Mouse (Mus musculus): ENCODE measurements around the gene Gm17359. TPM values are rescaled to one million over a fixed set of nuclear protein-coding genes. Genes with fewer than 3 reads are reported as not detected.
A peak's percentile ranks its signal among the peaks of the same experiment; 100 is the strongest.

The Gm17359 gene
- total and polyA plus RNA-seq, 2 experiments from 2014 or later, result not detected

DNA sequence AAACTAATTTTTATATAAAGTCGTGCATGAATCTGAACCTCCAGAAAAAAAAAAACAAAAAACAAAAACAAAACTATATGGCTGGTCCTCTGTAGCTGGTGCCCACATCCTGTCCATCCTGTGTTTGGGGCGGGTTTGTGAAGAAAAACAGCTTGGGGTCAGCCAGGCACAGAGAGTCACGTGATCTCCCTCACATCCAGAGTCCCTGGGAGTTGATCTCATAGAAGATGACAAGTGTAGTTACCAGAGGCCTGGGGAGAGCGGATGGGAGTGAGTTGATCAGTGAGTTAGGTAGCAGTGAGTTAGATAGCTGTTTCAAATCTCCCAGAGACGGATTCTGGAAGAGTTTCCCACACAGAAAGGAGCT is 74.2 kb downstream of the Gm17359 start:
- Histone ChIP-seq H3K27ac (no peak overlapping the region), H3K4me3 (ENCODE audit: low read length) (no peak overlapping the region), H3K4me1 (ENCODE audit: insufficient read depth, low read length) (no peaks in the 10 kb centered on the region), H3K9me3 (ENCODE audit: low read length) (no peaks in the 10 kb centered on the region), H3K36me3 (ENCODE audit: insufficient read depth, low read length) (no peaks in the 10 kb centered on the region), H3K4me2 (ENCODE audit: low read depth, low read length) (no peak overlapping the region), H3K9ac (replicated peaks; ENCODE audit: low read length) (no peak overlapping the region), H3K27me3 (ENCODE audit: insufficient read depth, low read length) (no peaks in the 10 kb centered on the region)
- peak; percentile 9 for DNase-seq (ENCODE audit: low spot score)
- 30% methylated on average over 5 of the region's 5 CpGs for WGBS
- no peak for TF ChIP-seq CTCF (IDR thresholded peaks at IDR 0.05; ENCODE audit: low read depth)
- no peak for ATAC-seq

- WGBS, result 39% methylated on average over 2 of the region's 2 CpGs
- no peak for TF ChIP-seq CTCF (IDR thresholded peaks at IDR 0.05; ENCODE audit: low read depth)
- no peaks in the 10 kb centered on the region for H3K36me3 ChIP-seq (ENCODE audit: insufficient read depth, low read length)
- H3K27ac ChIP-seq, result no peak overlapping the region
- ATAC-seq, result no peak
- no peak overlapping the region for H3K4me3 ChIP-seq (ENCODE audit: low read length)
- H3K9me3 ChIP-seq (ENCODE audit: low read length), result no peaks in the 10 kb centered on the region
- no peak overlapping the region for H3K4me2 ChIP-seq (ENCODE audit: low read depth, low read length)
- H3K4me1 ChIP-seq (ENCODE audit: insufficient read depth, low read length), result no peaks in the 10 kb centered on the region
- no peaks in the 10 kb centered on the region for H3K27me3 ChIP-seq (ENCODE audit: insufficient read depth, low read length)
- DNase-seq (ENCODE audit: low spot score), result no peak
- no peak overlapping the region for H3K9ac ChIP-seq (replicated peaks; ENCODE audit: low read length)
Observed at GRCm38 (mm10) chr3:79411666-79412065, 75.2 kb downstream of the Gm17359 start.

GRCm38 (mm10) chr3:79413492-79413891 is 77.0 kb downstream of the Gm17359 start:
- no peaks in the 10 kb centered on the region for H3K27me3 ChIP-seq (ENCODE audit: insufficient read depth, low read length)
- WGBS, result 91% methylated on average over 1 of the region's 1 CpGs
- DNase-seq (ENCODE audit: low spot score) (no peak), ATAC-seq (no peak)
- no peak for TF ChIP-seq CTCF (IDR thresholded peaks at IDR 0.05; ENCODE audit: low read depth)
- no peaks in the 10 kb centered on the region for H3K9me3 ChIP-seq (ENCODE audit: low read length)
- no peaks in the 10 kb centered on the region for H3K4me1 ChIP-seq (ENCODE audit: insufficient read depth, low read length)
- no peak overlapping the region for H3K4me2 ChIP-seq (ENCODE audit: low read depth, low read length)
- no peak overlapping the region for H3K27ac ChIP-seq
- H3K4me3 ChIP-seq (ENCODE audit: low read length), result no peak overlapping the region
- no peaks in the 10 kb centered on the region for H3K36me3 ChIP-seq (ENCODE audit: insufficient read depth, low read length)
- no peak overlapping the region for H3K9ac ChIP-seq (replicated peaks; ENCODE audit: low read length)

DNA sequence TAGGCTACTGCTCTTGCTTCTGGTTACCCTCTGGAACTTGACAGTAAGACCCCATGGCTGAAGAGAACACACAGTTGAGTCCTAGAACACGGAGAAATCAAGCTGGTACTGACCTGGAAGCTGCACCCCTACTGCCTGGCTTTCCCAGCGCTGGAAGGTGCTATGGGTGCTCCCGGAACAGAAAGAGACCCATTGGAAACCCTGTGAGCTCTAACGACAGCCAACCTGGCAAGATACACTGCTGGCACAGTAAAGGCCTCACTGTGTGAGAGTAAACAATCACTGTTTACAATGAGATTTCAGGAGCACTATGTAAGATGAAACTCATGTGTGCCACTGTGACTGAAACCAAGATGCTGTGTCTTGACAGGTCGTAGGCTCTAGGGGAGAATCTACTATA is 78.6 kb downstream of the Gm17359 start:
- Histone ChIP-seq H3K36me3 (ENCODE audit: insufficient read depth, low read length) (no peaks in the 10 kb centered on the region), H3K9me3 (ENCODE audit: low read length) (no peaks in the 10 kb centered on the region), H3K9ac (replicated peaks; ENCODE audit: low read length) (no peak overlapping the region), H3K27ac (no peak overlapping the region), H3K27me3 (ENCODE audit: insufficient read depth, low read length) (no peaks in the 10 kb centered on the region), H3K4me1 (ENCODE audit: insufficient read depth, low read length) (no peaks in the 10 kb centered on the region), H3K4me3 (ENCODE audit: low read length) (no peak overlapping the region), H3K4me2 (ENCODE audit: low read depth, low read length) (no peak overlapping the region)
- DNase-seq (ENCODE audit: low spot score) (no peak), ATAC-seq (no peak)
- 81% methylated on average over 5 of the region's 5 CpGs for WGBS
- no peak for TF ChIP-seq CTCF (IDR thresholded peaks at IDR 0.05; ENCODE audit: low read depth)

DNA sequence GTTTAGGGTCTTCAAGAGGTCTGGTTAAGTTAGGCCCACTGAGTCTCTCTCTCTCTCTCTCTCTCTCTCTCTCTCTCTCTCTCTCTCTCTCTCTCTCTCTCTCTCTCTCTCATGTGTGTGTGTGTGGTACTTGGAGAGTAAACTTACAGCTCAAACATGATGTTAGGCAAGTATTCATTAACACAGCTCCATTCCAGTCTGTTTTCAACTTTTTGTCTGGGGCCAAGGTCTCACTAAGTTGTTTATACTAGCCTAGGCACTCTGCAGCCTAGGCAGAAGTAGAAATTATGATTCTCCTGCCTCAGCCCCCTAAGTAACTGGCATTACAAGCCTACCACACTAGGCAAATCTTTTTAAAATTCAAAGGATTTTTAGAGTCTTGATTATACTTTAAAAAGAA is 79.5 kb downstream of the Gm17359 start:
- no peak overlapping the region for H3K4me2 ChIP-seq (ENCODE audit: low read depth, low read length)
- H3K4me3 ChIP-seq (ENCODE audit: low read length), result no peak overlapping the region
- no peaks in the 10 kb centered on the region for H3K36me3 ChIP-seq (ENCODE audit: insufficient read depth, low read length)
- TF ChIP-seq CTCF (IDR thresholded peaks at IDR 0.05; ENCODE audit: low read depth), result no peak
- DNase-seq (ENCODE audit: low spot score), result no peak
- H3K27me3 ChIP-seq (ENCODE audit: insufficient read depth, low read length), result no peaks in the 10 kb centered on the region
- no peak overlapping the region for H3K27ac ChIP-seq
- no peak overlapping the region for H3K9ac ChIP-seq (replicated peaks; ENCODE audit: low read length)
- no peak for ATAC-seq
- no peaks in the 10 kb centered on the region for H3K4me1 ChIP-seq (ENCODE audit: insufficient read depth, low read length)
- H3K9me3 ChIP-seq (ENCODE audit: low read length), result no peaks in the 10 kb centered on the region

DNA sequence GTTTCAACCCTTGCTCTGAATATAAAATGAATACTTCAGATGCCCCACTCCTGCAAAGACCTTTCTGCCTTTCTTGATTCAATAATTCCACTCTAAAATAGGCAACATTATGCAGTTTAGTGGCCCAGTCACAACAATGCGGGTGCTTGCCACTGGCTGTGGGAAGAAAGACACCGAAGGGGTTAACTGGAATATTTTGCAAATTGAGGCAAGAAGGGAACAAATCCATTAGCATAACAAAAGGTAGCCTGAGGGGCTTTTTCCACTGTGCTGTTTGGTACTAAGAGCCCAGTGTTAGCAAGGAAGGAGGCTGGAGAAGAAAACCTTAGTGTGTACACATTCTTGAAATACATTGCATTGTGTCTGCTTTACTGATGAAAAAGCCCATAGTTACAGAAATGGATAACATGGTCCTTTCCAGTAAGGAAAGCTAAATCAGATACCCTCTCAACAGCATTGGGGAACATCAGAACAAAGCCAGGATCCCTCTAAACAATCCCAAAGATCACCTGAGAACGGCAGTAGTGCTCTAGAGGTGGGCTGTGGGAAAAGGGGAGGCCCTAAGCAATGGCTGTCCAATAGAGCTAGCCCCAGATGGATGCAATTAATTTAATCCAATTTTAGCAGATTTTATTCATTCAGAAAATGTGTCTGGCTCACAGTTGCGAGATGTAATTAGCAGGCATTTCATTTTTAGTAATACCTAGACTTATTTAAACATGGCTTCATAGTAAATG is 80.7 kb downstream of the Gm17359 start:
- Histone ChIP-seq H3K9me3 (ENCODE audit: low read length) (no peaks in the 10 kb centered on the region), H3K9ac (replicated peaks; ENCODE audit: low read length) (no peak overlapping the region), H3K4me1 (ENCODE audit: insufficient read depth, low read length) (no peaks in the 10 kb centered on the region), H3K27me3 (ENCODE audit: insufficient read depth, low read length) (no peaks in the 10 kb centered on the region), H3K4me2 (ENCODE audit: low read depth, low read length) (no peak overlapping the region), H3K4me3 (ENCODE audit: low read length) (no peak overlapping the region), H3K27ac (no peak overlapping the region), H3K36me3 (ENCODE audit: insufficient read depth, low read length) (no peaks in the 10 kb centered on the region)
- ATAC-seq (peak; percentile 62; the same call in 1 of the 2 replicates), DNase-seq (ENCODE audit: low spot score) (peak; percentile 43)
- 26% methylated on average over 4 of the region's 4 CpGs for WGBS
- TF ChIP-seq CTCF (IDR thresholded peaks at IDR 0.05; ENCODE audit: low read depth), result peak; percentile 22; the same call in 1 of the 2 replicates

DNA sequence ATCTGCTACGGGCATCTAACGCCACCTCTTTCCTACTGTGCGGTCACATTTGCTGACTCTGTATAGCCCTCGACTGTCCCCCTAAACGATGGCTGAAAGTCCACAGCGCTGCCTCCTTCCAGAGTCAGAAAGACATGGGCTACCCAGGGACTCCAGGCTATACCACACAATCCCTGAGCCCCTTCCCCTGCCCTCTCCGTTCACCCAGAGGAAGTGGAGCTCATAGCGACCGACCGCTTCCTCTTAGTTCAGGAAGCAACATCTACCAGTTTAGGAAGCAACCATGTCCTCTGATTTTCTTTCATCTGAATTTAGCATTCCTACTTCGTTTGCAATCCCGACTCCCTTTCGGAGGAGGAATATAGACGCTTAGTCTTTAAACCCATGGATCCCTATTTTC is 82.5 kb downstream of the Gm17359 start:
- Histone ChIP-seq H3K4me3 (ENCODE audit: low read length) (no peak overlapping the region), H3K9ac (replicated peaks; ENCODE audit: low read length) (no peak overlapping the region), H3K4me1 (ENCODE audit: insufficient read depth, low read length) (no peaks in the 10 kb centered on the region), H3K4me2 (ENCODE audit: low read depth, low read length) (0 out of 2 replicates have a peak overlapping the region, but pooled peaks have one; percentile 3), H3K27me3 (ENCODE audit: insufficient read depth, low read length) (no peaks in the 10 kb centered on the region), H3K9me3 (ENCODE audit: low read length) (no peaks in the 10 kb centered on the region), H3K27ac (no peak overlapping the region), H3K36me3 (ENCODE audit: insufficient read depth, low read length) (no peaks in the 10 kb centered on the region)
- TF ChIP-seq CTCF (IDR thresholded peaks at IDR 0.05; ENCODE audit: low read depth), result no peak
- ATAC-seq (no peak), DNase-seq (ENCODE audit: low spot score) (no peak)
- WGBS, result 77% methylated on average over 14 of the region's 14 CpGs

All from hindbrain, postnatal 0 days (tissue).